Mouse (Mus musculus) hindbrain, embryonic 14.5 days (tissue): ENCODE measurements around the gene Wdr93. TPM values are rescaled to one million over a fixed set of nuclear protein-coding genes. Genes with fewer than 3 reads are reported as not detected.

Experiments
- ATAC-seq: fragments of 200-750 bp; cut with Nextera tagmentation; 2 replicates; pipeline ENCODE4 v1.8.0; 2017; ENCODE audit warnings: moderate number of reproducible peaks, mild to moderate bottlenecking, moderate TSS enrichment, moderate library complexity; ENCODE audit not compliant: low FRiP score
- DNase-seq: peaks from one replicate; pipeline ENCODE4 v3.0.0-alpha.2; 2015; ENCODE audit warnings: low spot score
- H3K27ac ChIP-seq: fragments of 300-500 bp; sonication (generic); 2 replicates; pipeline ENCODE4 v1.5.1; 2014; ENCODE audit warnings: mild to moderate bottlenecking, moderate library complexity
- H3K27me3 ChIP-seq: fragments of 300-500 bp; sonication (generic); 2 replicates; pipeline ENCODE4 v1.6.1; 2014; ENCODE audit warnings: mild to moderate bottlenecking, low read length, mixed read lengths; ENCODE audit not compliant: control insufficient read depth, insufficient read depth
- H3K36me3 ChIP-seq: fragments of 300-500 bp; sonication (generic); replicated peaks from 2 replicates; pipeline ENCODE4 v1.6.1; 2014; ENCODE audit not compliant: control insufficient read depth, insufficient read depth
- H3K4me1 ChIP-seq: fragments of 300-500 bp; sonication (generic); replicated peaks from 2 replicates; pipeline ENCODE4 v1.6.1; 2014; ENCODE audit warnings: antibody characterized with exemption, low read length, mixed read lengths; ENCODE audit not compliant: control insufficient read depth, insufficient read depth
- H3K4me2 ChIP-seq: fragments of 300-500 bp; sonication (generic); replicated peaks from 2 replicates; pipeline ENCODE4 v1.6.1; 2014; ENCODE audit warnings: mild to moderate bottlenecking, moderate library complexity
- H3K4me3 ChIP-seq: fragments of 300-500 bp; sonication (generic); replicated peaks from 2 replicates; pipeline ENCODE4 v1.5.1; 2014; ENCODE audit warnings: mild to moderate bottlenecking, low read length
- H3K9ac ChIP-seq: fragments of 300-500 bp; sonication (generic); 2 replicates; pipeline ENCODE4 v1.6.1; 2014
- H3K9me3 ChIP-seq: fragments of 300-500 bp; sonication (generic); 2 replicates; pipeline ENCODE4 v1.6.1; 2016; ENCODE audit warnings: low read length; ENCODE audit not compliant: control insufficient read depth
- WGBS: fragments of 180-500 bp; shearing (Covaris S2); extraction: QIAGEN DNeasy Blood & Tissue Kit; methylation state at CpG from one replicate; pipeline ENCODE4 v1.1.7; 2014; 5-methylcytosine and 5-hydroxymethylcytosine counted together
- polyA plus RNA-seq: library from polyadenylated mRNA; unstranded; fragments of >200 nt; fragmentation: Nextera tagmentation; extraction: Ambion mirVana; gene quantifications from 2 replicates; pipeline ENCODE4 v1.2.1, GENCODE M21; 2014

Gene Wdr93
- polyA plus RNA-seq, 1 experiment from 2014 or later: 1.0 TPM

GRCm38 (mm10) chr7:79727091-79727490 is 15.9 kb upstream of the Wdr93 start:
- DNase-seq (peak; percentile 45), ATAC-seq (0 out of 2 replicates have a peak, but pooled peaks have one; percentile 35)
- no peaks in the 10 kb centered on the region for H3K9me3 ChIP-seq
- H3K9ac ChIP-seq: no peak overlapping the region
- no peaks in the 10 kb centered on the region for H3K4me1 ChIP-seq
- 18% methylated on average over 2 of the region's 2 CpGs for WGBS
- no peak overlapping the region for H3K4me3 ChIP-seq
- peaks cover 9% of the 10 kb centered on the region for H3K27me3 ChIP-seq
- no peaks in the 10 kb centered on the region for H3K36me3 ChIP-seq
- no peak overlapping the region for H3K27ac ChIP-seq
- no peak overlapping the region for H3K4me2 ChIP-seq

- Histone ChIP-seq H3K9ac (no peak overlapping the region), H3K27me3 (peaks cover under 1% of the 10 kb centered on the region; the same call in 1 of the 2 replicates), H3K4me3 (no peak overlapping the region), H3K4me1 (no peaks in the 10 kb centered on the region), H3K4me2 (no peak overlapping the region), H3K9me3 (no peaks in the 10 kb centered on the region), H3K27ac (no peak overlapping the region), H3K36me3 (no peaks in the 10 kb centered on the region)
- peak; percentile 47 for DNase-seq
- ATAC-seq: no peak
- WGBS: 32% methylated on average over 6 of the region's 6 CpGs
Measured at GRCm38 (mm10) chr7:79728219-79728618, 14.7 kb upstream of the Wdr93 start.

GRCm38 (mm10) chr7:79729169-79729568 is 13.8 kb upstream of the Wdr93 start:
- H3K36me3 ChIP-seq: no peaks in the 10 kb centered on the region
- H3K9ac ChIP-seq: no peak overlapping the region
- no peaks in the 10 kb centered on the region for H3K27me3 ChIP-seq
- peak; percentile 67 for DNase-seq
- no peaks in the 10 kb centered on the region for H3K9me3 ChIP-seq
- H3K27ac ChIP-seq: no peak overlapping the region
- ATAC-seq: peak; percentile 40; the same call in 1 of the 2 replicates
- no peaks in the 10 kb centered on the region for H3K4me1 ChIP-seq
- WGBS: 8% methylated on average over 8 of the region's 8 CpGs
- H3K4me2 ChIP-seq: no peak overlapping the region
- no peak overlapping the region for H3K4me3 ChIP-seq

GRCm38 (mm10) chr7:79729743-79730370 is 13.1 kb upstream of the Wdr93 start:
- Histone ChIP-seq H3K9ac (no peak overlapping the region), H3K4me3 (no peak overlapping the region), H3K9me3 (no peaks in the 10 kb centered on the region), H3K27me3 (no peaks in the 10 kb centered on the region), H3K4me2 (no peak overlapping the region), H3K36me3 (no peaks in the 10 kb centered on the region), H3K27ac (no peak overlapping the region), H3K4me1 (no peaks in the 10 kb centered on the region)
- WGBS: 66% methylated on average over 11 of the region's 11 CpGs
- no peak for ATAC-seq
- no peak for DNase-seq

GRCm38 (mm10) chr7:79731438-79731837 is 11.5 kb upstream of the Wdr93 start:
- Histone ChIP-seq H3K9ac (no peak overlapping the region), H3K9me3 (no peaks in the 10 kb centered on the region), H3K27ac (no peak overlapping the region), H3K27me3 (no peaks in the 10 kb centered on the region), H3K4me3 (no peak overlapping the region), H3K4me2 (no peak overlapping the region), H3K36me3 (0 out of 2 replicates have a peak, but pooled peaks cover under 1% of the 10 kb centered on the region), H3K4me1 (no peaks in the 10 kb centered on the region)
- DNase-seq (no peak), ATAC-seq (no peak)
- 80% methylated on average over 13 of the region's 13 CpGs for WGBS

- no peak for ATAC-seq
- no peak within 1 kb of the TSS for H3K4me2 ChIP-seq
- no peaks in the 10 kb centered on the region for H3K27me3 ChIP-seq
- 66% methylated on average over 4 of the region's 4 CpGs for WGBS
- H3K4me3 ChIP-seq: no peak within 1 kb of the TSS
- H3K4me1 ChIP-seq: no peaks in the 10 kb centered on the region
- H3K27ac ChIP-seq: no peak within 1 kb of the TSS
- H3K9me3 ChIP-seq: no peaks in the 10 kb centered on the region
- no peak for DNase-seq
- H3K36me3 ChIP-seq: 0 out of 2 replicates have a peak, but pooled peaks cover 8% of the 10 kb centered on the region
- H3K9ac ChIP-seq: no peak within 1 kb of the TSS
Measured at GRCm38 (mm10) chr7:79732622-79733021, 10.3 kb upstream of the Wdr93 start, which contains the start of gene Plin1. Gene Plin1, minus strand, starts transcription at chr7:79732903.

- Histone ChIP-seq H3K4me2 (no peak overlapping the region), H3K9me3 (no peaks in the 10 kb centered on the region), H3K27ac (no peak overlapping the region), H3K4me1 (no peaks in the 10 kb centered on the region), H3K27me3 (no peaks in the 10 kb centered on the region), H3K36me3 (0 out of 2 replicates have a peak, but pooled peaks cover 8% of the 10 kb centered on the region), H3K9ac (no peak overlapping the region), H3K4me3 (no peak overlapping the region)
- DNase-seq (no peak), ATAC-seq (no peak)
- WGBS: 82% methylated on average over 8 of the region's 8 CpGs
Measured at GRCm38 (mm10) chr7:79734563-79734962, 8.4 kb upstream of the Wdr93 start.

- Histone ChIP-seq H3K9ac (no peak overlapping the region), H3K4me2 (no peak overlapping the region), H3K9me3 (no peaks in the 10 kb centered on the region), H3K27ac (no peak overlapping the region), H3K4me3 (no peak overlapping the region), H3K4me1 (no peaks in the 10 kb centered on the region), H3K36me3 (0 out of 2 replicates have a peak, but pooled peaks cover 8% of the 10 kb centered on the region), H3K27me3 (no peaks in the 10 kb centered on the region)
- no peak for ATAC-seq
- 94% methylated on average over 14 of the region's 14 CpGs for WGBS
- no peak for DNase-seq
Measured at GRCm38 (mm10) chr7:79736511-79736910, 6.5 kb upstream of the Wdr93 start.

- Histone ChIP-seq H3K27me3 (no peaks in the 10 kb centered on the region), H3K4me3 (no peak overlapping the region), H3K27ac (no peak overlapping the region), H3K9ac (no peak overlapping the region), H3K4me1 (peaks cover 6% of the 10 kb centered on the region; the same call in 1 of the 2 replicates), H3K9me3 (no peaks in the 10 kb centered on the region), H3K4me2 (no peak overlapping the region), H3K36me3 (0 out of 2 replicates have a peak, but pooled peaks cover 8% of the 10 kb centered on the region)
- ATAC-seq (no peak), DNase-seq (no peak)
- 95% methylated on average over 2 of the region's 2 CpGs for WGBS
Measured at GRCm38 (mm10) chr7:79738913-79739312, 4.0 kb upstream of the Wdr93 start.
